Mouse (Mus musculus): ENCODE results near the gene BC035044. TPM values are rescaled to one million over a fixed set of nuclear protein-coding genes. Genes with fewer than 3 reads are reported as not detected.
"Not testable (repeated sequence)": the region's sequence is repeated elsewhere in the genome, so short reads cannot be mapped to it uniquely, and the experiment has no call there.

BC035044 gene
- polyA plus RNA-seq, 1 experiment from 2014 or later = 0.56 TPM

GRCm38 (mm10) chr6:128845319-128845979 is 45.5 kb downstream of the BC035044 start:
- ATAC-seq (ENCODE audit: low read depth) (no peak), DNase-seq (ENCODE audit: low spot score) (peak; percentile 85)
- Histone ChIP-seq H3K4me2 (ENCODE audit: low read depth, low read length) (peak overlapping the region; percentile 18), H3K4me3 (ENCODE audit: low read depth, low read length) (no peak overlapping the region), H3K4me1 (ENCODE audit: control insufficient read depth, insufficient read depth, low read length) (peaks cover 6% of the 10 kb centered on the region; the same call in 1 of the 2 replicates), H3K36me3 (ENCODE audit: control insufficient read depth, insufficient read depth, low read length) (no peaks in the 10 kb centered on the region), H3K9ac (ENCODE audit: low read depth, low read length) (no peak overlapping the region), H3K27ac (replicated peaks; ENCODE audit: low read depth, low read length) (no peak overlapping the region), H3K27me3 (replicated peaks; ENCODE audit: control insufficient read depth, insufficient read depth, low read length) (no peaks in the 10 kb centered on the region), H3K9me3 (ENCODE audit: control insufficient read depth, low read length) (no peaks in the 10 kb centered on the region)
- WGBS = 27% methylated on average over 7 of the region's 7 CpGs

GRCm38 (mm10) chr6:128844586-128845080 is 46.3 kb downstream of the BC035044 start:
- peaks cover 6% of the 10 kb centered on the region; the same call in 1 of the 2 replicates for H3K4me1 ChIP-seq (ENCODE audit: control insufficient read depth, insufficient read depth, low read length)
- ATAC-seq (ENCODE audit: low read depth) (no peak), DNase-seq (ENCODE audit: low spot score) (no peak)
- H3K9me3 ChIP-seq (ENCODE audit: control insufficient read depth, low read length) = no peaks in the 10 kb centered on the region
- H3K4me2 ChIP-seq (ENCODE audit: low read depth, low read length) = peak overlapping the region; percentile 62; the same call in 1 of the 2 replicates
- 78% methylated on average over 5 of the region's 5 CpGs for WGBS
- no peak overlapping the region for H3K4me3 ChIP-seq (ENCODE audit: low read depth, low read length)
- H3K36me3 ChIP-seq (ENCODE audit: control insufficient read depth, insufficient read depth, low read length) = no peaks in the 10 kb centered on the region
- no peak overlapping the region for H3K27ac ChIP-seq (replicated peaks; ENCODE audit: low read depth, low read length)
- H3K9ac ChIP-seq (ENCODE audit: low read depth, low read length) = no peak overlapping the region
- H3K27me3 ChIP-seq (replicated peaks; ENCODE audit: control insufficient read depth, insufficient read depth, low read length) = no peaks in the 10 kb centered on the region

- no peak for ATAC-seq (ENCODE audit: low read depth)
- WGBS = 26% methylated on average over 8 of the region's 8 CpGs
Measured at GRCm38 (mm10) chr6:128844131-128844530, 46.8 kb downstream of the BC035044 start.

GRCm38 (mm10) chr6:128843479-128843992 is 47.4 kb downstream of the BC035044 start:
- Histone ChIP-seq H3K4me1 (ENCODE audit: control insufficient read depth, insufficient read depth, low read length) (peaks cover 6% of the 10 kb centered on the region; the same call in 1 of the 2 replicates), H3K4me3 (ENCODE audit: low read depth, low read length) (peak overlapping the region; percentile 78), H3K27ac (replicated peaks; ENCODE audit: low read depth, low read length) (peak overlapping the region; percentile 97), H3K36me3 (ENCODE audit: control insufficient read depth, insufficient read depth, low read length) (no peaks in the 10 kb centered on the region), H3K9me3 (ENCODE audit: control insufficient read depth, low read length) (no peaks in the 10 kb centered on the region), H3K4me2 (ENCODE audit: low read depth, low read length) (peak overlapping the region; percentile 62), H3K9ac (ENCODE audit: low read depth, low read length) (peak overlapping the region; percentile 83), H3K27me3 (replicated peaks; ENCODE audit: control insufficient read depth, insufficient read depth, low read length) (no peaks in the 10 kb centered on the region)
- ATAC-seq (ENCODE audit: low read depth) (peak; percentile 38), DNase-seq (ENCODE audit: low spot score) (peak; percentile 91)
- WGBS = under 1% methylated on average over 22 of the region's 22 CpGs

More at GRCm38 (mm10) chr6:128844131-128844530, 46.8 kb downstream of the BC035044 start:
- Histone ChIP-seq H3K27me3 (replicated peaks; ENCODE audit: control insufficient read depth, insufficient read depth, low read length) (no peaks in the 10 kb centered on the region), H3K9ac (ENCODE audit: low read depth, low read length) (peak overlapping the region; percentile 83), H3K36me3 (ENCODE audit: control insufficient read depth, insufficient read depth, low read length) (no peaks in the 10 kb centered on the region), H3K4me3 (ENCODE audit: low read depth, low read length) (peak overlapping the region; percentile 78), H3K9me3 (ENCODE audit: control insufficient read depth, low read length) (no peaks in the 10 kb centered on the region), H3K4me2 (ENCODE audit: low read depth, low read length) (peak overlapping the region; percentile 62), H3K27ac (replicated peaks; ENCODE audit: low read depth, low read length) (peak overlapping the region; percentile 97), H3K4me1 (ENCODE audit: control insufficient read depth, insufficient read depth, low read length) (peaks cover 6% of the 10 kb centered on the region; the same call in 1 of the 2 replicates)
- DNase-seq (ENCODE audit: low spot score) = no peak

GRCm38 (mm10) chr6:128842945-128843478 is 47.9 kb downstream of the BC035044 start:
- peak; percentile 97 for DNase-seq (ENCODE audit: low spot score)

GRCm38 (mm10) chr6:128842356-128842944 is 48.5 kb downstream of the BC035044 start:
- under 1% methylated on average over 20 of the region's 20 CpGs for WGBS
- no peaks in the 10 kb centered on the region for H3K9me3 ChIP-seq (ENCODE audit: control insufficient read depth, low read length)
- H3K4me3 ChIP-seq (ENCODE audit: low read depth, low read length) = peak overlapping the region; percentile 78
- peak overlapping the region; percentile 83 for H3K9ac ChIP-seq (ENCODE audit: low read depth, low read length)
- no peaks in the 10 kb centered on the region for H3K36me3 ChIP-seq (ENCODE audit: control insufficient read depth, insufficient read depth, low read length)
- no peak for ATAC-seq (ENCODE audit: low read depth)
- no peaks in the 10 kb centered on the region for H3K27me3 ChIP-seq (replicated peaks; ENCODE audit: control insufficient read depth, insufficient read depth, low read length)
- DNase-seq (ENCODE audit: low spot score) = peak; percentile 28
- peak overlapping the region; percentile 97 for H3K27ac ChIP-seq (replicated peaks; ENCODE audit: low read depth, low read length)
- H3K4me1 ChIP-seq (ENCODE audit: control insufficient read depth, insufficient read depth, low read length) = peaks cover 6% of the 10 kb centered on the region; the same call in 1 of the 2 replicates
- H3K4me2 ChIP-seq (ENCODE audit: low read depth, low read length) = peak overlapping the region; percentile 62

More at GRCm38 (mm10) chr6:128842945-128843478, 47.9 kb downstream of the BC035044 start:
- Histone ChIP-seq H3K27me3 (replicated peaks; ENCODE audit: control insufficient read depth, insufficient read depth, low read length) (no peaks in the 10 kb centered on the region), H3K4me2 (ENCODE audit: low read depth, low read length) (peak overlapping the region; percentile 62), H3K4me1 (ENCODE audit: control insufficient read depth, insufficient read depth, low read length) (peaks cover 6% of the 10 kb centered on the region; the same call in 1 of the 2 replicates), H3K27ac (replicated peaks; ENCODE audit: low read depth, low read length) (peak overlapping the region; percentile 97), H3K9me3 (ENCODE audit: control insufficient read depth, low read length) (no peaks in the 10 kb centered on the region), H3K4me3 (ENCODE audit: low read depth, low read length) (peak overlapping the region; percentile 78), H3K9ac (ENCODE audit: low read depth, low read length) (peak overlapping the region; percentile 83), H3K36me3 (ENCODE audit: control insufficient read depth, insufficient read depth, low read length) (no peaks in the 10 kb centered on the region)
- ATAC-seq (ENCODE audit: low read depth) = peak; percentile 82
- under 1% methylated on average over 37 of the region's 44 CpGs for WGBS

- WGBS = 44% methylated on average over 4 of the region's 4 CpGs
- Histone ChIP-seq H3K9me3 (ENCODE audit: control insufficient read depth, low read length) (no peaks in the 10 kb centered on the region), H3K27me3 (replicated peaks; ENCODE audit: control insufficient read depth, insufficient read depth, low read length) (no peaks in the 10 kb centered on the region), H3K36me3 (ENCODE audit: control insufficient read depth, insufficient read depth, low read length) (no peaks in the 10 kb centered on the region), H3K4me3 (ENCODE audit: low read depth, low read length) (peak overlapping the region; percentile 78), H3K27ac (replicated peaks; ENCODE audit: low read depth, low read length) (peak overlapping the region; percentile 97), H3K4me2 (ENCODE audit: low read depth, low read length) (peak overlapping the region; percentile 62), H3K9ac (ENCODE audit: low read depth, low read length) (peak overlapping the region; percentile 83), H3K4me1 (ENCODE audit: control insufficient read depth, insufficient read depth, low read length) (peaks cover 9% of the 10 kb centered on the region; the same call in 1 of the 2 replicates)
- no peak for ATAC-seq (ENCODE audit: low read depth)
- no peak for DNase-seq (ENCODE audit: low spot score)
Measured at GRCm38 (mm10) chr6:128841327-128842089, 49.4 kb downstream of the BC035044 start.

- H3K9ac ChIP-seq (ENCODE audit: low read depth, low read length); H3K36me3 ChIP-seq (ENCODE audit: control insufficient read depth, insufficient read depth, low read length); H3K9me3 ChIP-seq (ENCODE audit: control insufficient read depth, low read length); H3K4me3 ChIP-seq (ENCODE audit: low read depth, low read length); DNase-seq (ENCODE audit: low spot score); H3K27ac ChIP-seq (replicated peaks; ENCODE audit: low read depth, low read length); H3K4me2 ChIP-seq (ENCODE audit: low read depth, low read length); H3K4me1 ChIP-seq (ENCODE audit: control insufficient read depth, insufficient read depth, low read length); ATAC-seq (ENCODE audit: low read depth); H3K27me3 ChIP-seq (replicated peaks; ENCODE audit: control insufficient read depth, insufficient read depth, low read length): not testable (repeated sequence)
- 87% methylated on average over 3 of the region's 3 CpGs for WGBS
Measured at GRCm38 (mm10) chr6:128840669-128841068, 50.3 kb downstream of the BC035044 start.
